Mouse (Mus musculus): Measurements from ENCODE around the gene Gm11627. TPM values are rescaled to one million over a fixed set of nuclear protein-coding genes. Genes with fewer than 3 reads are reported as not detected.
A peak's percentile ranks its signal among the peaks of the same experiment; 100 is the strongest.
"Not testable (repeated sequence)": the region's sequence is repeated elsewhere in the genome, so short reads cannot be mapped to it uniquely, and the experiment has no call there.

The Gm11627 gene
- polyA plus RNA-seq, 1 experiment from 2014 or later = 18.9 TPM

DNA sequence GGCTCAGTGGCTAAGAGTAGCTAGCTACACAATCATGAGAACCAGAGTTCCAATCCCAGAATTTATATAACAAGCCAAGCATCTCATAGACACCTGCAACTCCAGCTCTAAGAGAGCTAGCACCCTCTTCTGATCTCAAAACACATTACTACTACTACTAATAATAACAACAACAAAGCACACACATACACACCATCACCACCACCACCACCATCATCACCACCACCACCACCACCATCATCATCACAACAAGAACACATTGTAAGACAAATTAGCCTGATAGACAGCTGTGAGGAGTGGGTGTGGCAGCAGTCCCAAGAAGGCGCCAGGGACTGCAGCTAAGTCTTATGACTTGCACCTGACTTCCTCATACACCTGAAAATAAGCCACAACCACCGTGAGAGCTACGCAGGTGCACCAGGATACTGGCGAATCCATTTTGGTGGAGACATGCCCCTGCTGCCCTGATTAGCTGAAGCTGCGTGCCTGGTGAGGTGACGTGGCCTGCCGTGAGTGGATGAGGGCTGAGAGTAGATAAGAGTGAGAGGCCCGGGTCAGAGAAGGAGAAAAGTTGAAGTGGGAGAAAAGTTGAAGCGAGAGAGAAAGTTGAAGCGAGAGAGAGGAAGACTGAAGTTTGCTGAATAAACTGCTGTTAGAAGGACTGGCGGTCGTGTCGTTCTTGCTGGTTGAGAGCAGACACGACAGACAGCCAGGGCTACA lies 14.1 kb downstream of the Gm11627 start:
- H3K36me3 ChIP-seq (ENCODE audit: control insufficient read depth, insufficient read depth, low read length); ATAC-seq (ENCODE audit: insufficient number of reproducible peaks, insufficient read depth, low FRiP score, low read depth); H3K27ac ChIP-seq (ENCODE audit: low read length); H3K9me3 ChIP-seq (ENCODE audit: control insufficient read depth, low read depth, low read length); H3K9ac ChIP-seq (replicated peaks; ENCODE audit: low read depth, low read length); H3K27me3 ChIP-seq (ENCODE audit: control insufficient read depth, insufficient read depth, low read length); H3K4me3 ChIP-seq (ENCODE audit: low read depth, low read length); H3K4me1 ChIP-seq (ENCODE audit: control insufficient read depth, insufficient read depth, low read length); H3K4me2 ChIP-seq (replicated peaks; ENCODE audit: low read depth, low read length): not testable (repeated sequence)
- WGBS = 74% methylated on average over 14 of the region's 14 CpGs

DNA sequence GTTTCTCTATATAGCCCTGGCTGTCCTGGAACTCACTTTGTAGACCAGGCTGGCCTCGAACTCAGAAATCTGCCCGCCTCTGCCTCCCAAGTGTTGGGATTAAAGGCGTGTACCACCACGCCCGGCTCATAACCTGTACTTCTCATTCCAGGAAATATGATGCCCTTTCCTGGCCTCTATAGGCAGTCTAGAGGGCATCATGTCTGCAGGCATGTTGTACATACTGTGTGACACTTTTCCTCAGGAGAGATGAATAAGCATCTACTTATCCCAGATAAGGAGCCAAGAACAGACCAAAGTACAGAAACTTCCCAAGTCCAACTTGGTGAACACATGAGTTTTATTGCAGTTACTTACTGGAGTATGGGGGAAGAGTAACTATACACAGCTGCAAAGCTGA lies 20.6 kb downstream of the Gm11627 start:
- no peaks in the 10 kb centered on the region for H3K27me3 ChIP-seq (ENCODE audit: control insufficient read depth, insufficient read depth, low read length)
- H3K4me1 ChIP-seq (ENCODE audit: control insufficient read depth, insufficient read depth, low read length) = peaks cover 11% of the 10 kb centered on the region
- no peak overlapping the region for H3K4me2 ChIP-seq (replicated peaks; ENCODE audit: low read depth, low read length)
- H3K9ac ChIP-seq (replicated peaks; ENCODE audit: low read depth, low read length) = no peak overlapping the region
- no peaks in the 10 kb centered on the region for H3K9me3 ChIP-seq (ENCODE audit: control insufficient read depth, low read depth, low read length)
- no peak overlapping the region for H3K27ac ChIP-seq (ENCODE audit: low read length)
- 83% methylated on average over 4 of the region's 5 CpGs for WGBS
- no peak overlapping the region for H3K4me3 ChIP-seq (ENCODE audit: low read depth, low read length)
- no peak for ATAC-seq (ENCODE audit: insufficient number of reproducible peaks, insufficient read depth, low FRiP score, low read depth)
- no peaks in the 10 kb centered on the region for H3K36me3 ChIP-seq (ENCODE audit: control insufficient read depth, insufficient read depth, low read length)

DNA sequence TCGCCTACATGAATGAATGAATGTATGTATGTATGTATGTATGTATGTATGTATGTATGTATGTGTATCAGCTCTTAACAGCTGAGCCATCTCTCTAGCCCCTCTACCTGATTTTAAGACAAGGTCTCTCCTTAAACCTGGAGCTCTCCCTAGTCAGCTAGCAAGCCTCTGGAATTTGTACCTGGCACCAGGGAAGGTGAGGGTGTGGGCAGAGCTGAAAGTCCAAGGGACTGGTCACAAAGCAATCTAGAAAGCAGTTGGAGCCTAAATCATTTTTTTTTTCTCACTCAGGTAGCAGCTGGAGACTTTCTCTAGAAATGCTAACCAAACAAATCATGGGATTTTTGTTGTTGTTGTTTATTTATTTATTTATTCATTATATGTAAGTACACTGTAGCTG lies 21.9 kb downstream of the Gm11627 start:
- 72% methylated on average over 1 of the region's 1 CpGs for WGBS
- ATAC-seq (ENCODE audit: insufficient number of reproducible peaks, insufficient read depth, low FRiP score, low read depth) = no peak
- H3K4me3 ChIP-seq (ENCODE audit: low read depth, low read length) = no peak overlapping the region
- H3K27me3 ChIP-seq (ENCODE audit: control insufficient read depth, insufficient read depth, low read length) = no peaks in the 10 kb centered on the region
- no peak overlapping the region for H3K27ac ChIP-seq (ENCODE audit: low read length)
- no peaks in the 10 kb centered on the region for H3K9me3 ChIP-seq (ENCODE audit: control insufficient read depth, low read depth, low read length)
- H3K36me3 ChIP-seq (ENCODE audit: control insufficient read depth, insufficient read depth, low read length) = no peaks in the 10 kb centered on the region
- peaks cover 13% of the 10 kb centered on the region for H3K4me1 ChIP-seq (ENCODE audit: control insufficient read depth, insufficient read depth, low read length)
- H3K9ac ChIP-seq (replicated peaks; ENCODE audit: low read depth, low read length) = no peak overlapping the region
- H3K4me2 ChIP-seq (replicated peaks; ENCODE audit: low read depth, low read length) = no peak overlapping the region

DNA sequence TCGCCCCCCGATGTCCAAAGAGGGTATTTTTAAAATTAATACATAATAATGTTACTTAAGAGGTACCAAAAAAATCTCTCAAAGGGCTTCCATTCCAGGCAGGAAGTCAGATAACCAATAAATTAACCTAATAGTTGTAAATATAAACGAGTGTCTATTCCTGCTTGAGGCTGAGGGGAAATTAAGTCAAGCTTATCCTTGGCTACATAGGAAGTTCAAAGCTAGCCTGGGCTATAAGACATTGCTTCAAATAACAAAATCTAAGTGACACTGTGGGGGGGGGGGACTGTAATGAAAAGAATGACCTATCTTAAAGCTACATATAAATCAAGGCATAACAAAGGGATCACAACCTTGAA lies 22.6 kb downstream of the Gm11627 start:
- H3K27ac ChIP-seq (ENCODE audit: low read length) = no peak overlapping the region
- H3K9ac ChIP-seq (replicated peaks; ENCODE audit: low read depth, low read length) = no peak overlapping the region
- H3K9me3 ChIP-seq (ENCODE audit: control insufficient read depth, low read depth, low read length) = no peaks in the 10 kb centered on the region
- no peak for ATAC-seq (ENCODE audit: insufficient number of reproducible peaks, insufficient read depth, low FRiP score, low read depth)
- no peaks in the 10 kb centered on the region for H3K27me3 ChIP-seq (ENCODE audit: control insufficient read depth, insufficient read depth, low read length)
- no peaks in the 10 kb centered on the region for H3K36me3 ChIP-seq (ENCODE audit: control insufficient read depth, insufficient read depth, low read length)
- 13% methylated on average over 3 of the region's 3 CpGs for WGBS
- H3K4me3 ChIP-seq (ENCODE audit: low read depth, low read length) = peak overlapping the region; percentile 100
- peak overlapping the region; percentile 43 for H3K4me2 ChIP-seq (replicated peaks; ENCODE audit: low read depth, low read length)
- H3K4me1 ChIP-seq (ENCODE audit: control insufficient read depth, insufficient read depth, low read length) = peaks cover 13% of the 10 kb centered on the region

DNA sequence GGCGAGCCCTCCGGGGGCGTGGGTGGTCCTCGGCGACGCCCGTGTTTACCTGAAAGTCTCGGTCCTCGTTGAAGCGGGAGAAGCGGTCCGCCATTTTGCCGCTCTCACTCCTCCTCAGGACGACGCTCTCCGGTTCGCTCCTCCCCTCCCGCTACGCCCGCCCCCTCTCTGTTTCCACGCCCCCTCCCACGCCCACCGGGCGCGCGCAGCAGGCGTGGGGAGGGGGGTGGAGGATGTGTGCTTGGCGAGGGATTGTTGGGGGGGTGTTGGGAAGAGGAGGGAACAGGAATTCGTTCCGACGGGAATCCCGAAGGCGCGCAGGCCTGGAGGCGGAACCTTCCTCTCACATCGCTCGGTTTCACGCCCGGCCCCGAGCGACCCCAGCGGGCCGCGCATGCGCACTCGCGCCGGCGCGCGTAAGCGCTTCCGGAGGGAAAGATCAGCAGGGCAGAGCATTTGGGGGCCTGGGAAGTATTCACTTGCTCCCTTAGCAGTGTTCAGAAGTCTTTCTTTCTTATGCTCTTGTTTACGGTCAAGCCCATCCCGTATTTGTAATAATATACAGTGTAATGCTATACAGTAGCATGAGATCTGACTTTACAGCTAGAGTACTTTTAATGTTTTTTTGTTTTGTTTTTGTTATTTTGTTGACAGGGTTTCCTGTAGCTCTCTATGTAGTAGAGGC lies 23.1 kb downstream of the Gm11627 start, which contains the start of gene Gpatch8:
Gene Gpatch8, minus strand, starts transcription at position 362 of the 685 bp plus-strand sequence.
- 0% methylated on average over 44 of the region's 55 CpGs for WGBS
- peak; percentile 99 for ATAC-seq (ENCODE audit: insufficient number of reproducible peaks, insufficient read depth, low FRiP score, low read depth)

DNA sequence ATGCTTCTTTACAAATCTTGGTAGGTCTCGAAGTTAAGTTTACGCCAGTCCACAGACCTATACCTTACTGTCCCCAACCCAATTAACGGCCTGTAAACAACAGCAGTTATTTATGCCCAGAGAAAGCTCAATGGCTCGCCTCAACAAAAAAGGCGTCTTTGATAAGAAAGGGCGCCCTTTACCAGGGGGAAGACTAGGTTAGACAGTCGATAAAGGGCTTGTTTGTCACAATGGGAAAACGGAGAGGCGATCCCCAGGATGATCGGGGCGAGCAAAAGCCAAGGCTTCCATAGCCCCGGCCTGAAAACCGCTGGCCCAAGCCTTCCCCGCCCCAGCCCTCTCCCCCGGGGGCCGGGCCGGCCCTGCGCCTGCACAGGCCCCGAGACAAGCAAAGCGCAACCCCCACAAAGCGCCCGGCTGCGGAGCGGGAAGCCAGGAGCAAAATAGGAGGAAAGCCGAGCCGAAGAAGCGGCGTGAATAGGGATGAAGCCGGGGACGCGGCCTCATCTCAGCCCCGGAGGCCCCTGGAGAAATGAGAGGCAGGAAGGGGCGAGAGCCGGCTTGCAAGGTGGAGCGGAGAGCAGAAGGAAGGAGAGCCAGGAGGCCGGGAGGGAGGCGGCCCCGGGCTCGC lies 23.7 kb downstream of the Gm11627 start:
- Histone ChIP-seq H3K4me1 (ENCODE audit: control insufficient read depth, insufficient read depth, low read length) (peaks cover 13% of the 10 kb centered on the region), H3K4me2 (replicated peaks; ENCODE audit: low read depth, low read length) (peak overlapping the region; percentile 54), H3K4me3 (ENCODE audit: low read depth, low read length) (peak overlapping the region; percentile 100), H3K27me3 (ENCODE audit: control insufficient read depth, insufficient read depth, low read length) (no peaks in the 10 kb centered on the region), H3K36me3 (ENCODE audit: control insufficient read depth, insufficient read depth, low read length) (no peaks in the 10 kb centered on the region), H3K9me3 (ENCODE audit: control insufficient read depth, low read depth, low read length) (no peaks in the 10 kb centered on the region), H3K27ac (ENCODE audit: low read length) (peak overlapping the region; percentile 94), H3K9ac (replicated peaks; ENCODE audit: low read depth, low read length) (peak overlapping the region; percentile 98)
- WGBS = under 1% methylated on average over 38 of the region's 39 CpGs
- peak; percentile 40; the same call in 1 of the 2 replicates for ATAC-seq (ENCODE audit: insufficient number of reproducible peaks, insufficient read depth, low FRiP score, low read depth)

More for the DNA sequence above, 23.1 kb downstream of the Gm11627 start, which contains the start of gene Gpatch8:
- peak within 1 kb of the TSS; percentile 100 for H3K4me3 ChIP-seq (ENCODE audit: low read depth, low read length)
- no peaks in the 10 kb centered on the region for H3K36me3 ChIP-seq (ENCODE audit: control insufficient read depth, insufficient read depth, low read length)
- peak within 1 kb of the TSS; percentile 54 for H3K4me2 ChIP-seq (replicated peaks; ENCODE audit: low read depth, low read length)
- no peaks in the 10 kb centered on the region for H3K27me3 ChIP-seq (ENCODE audit: control insufficient read depth, insufficient read depth, low read length)
- H3K9ac ChIP-seq (replicated peaks; ENCODE audit: low read depth, low read length) = peak within 1 kb of the TSS; percentile 98
- peak within 1 kb of the TSS; percentile 94 for H3K27ac ChIP-seq (ENCODE audit: low read length)
- H3K4me1 ChIP-seq (ENCODE audit: control insufficient read depth, insufficient read depth, low read length) = peaks cover 13% of the 10 kb centered on the region
- H3K9me3 ChIP-seq (ENCODE audit: control insufficient read depth, low read depth, low read length) = no peaks in the 10 kb centered on the region

DNA sequence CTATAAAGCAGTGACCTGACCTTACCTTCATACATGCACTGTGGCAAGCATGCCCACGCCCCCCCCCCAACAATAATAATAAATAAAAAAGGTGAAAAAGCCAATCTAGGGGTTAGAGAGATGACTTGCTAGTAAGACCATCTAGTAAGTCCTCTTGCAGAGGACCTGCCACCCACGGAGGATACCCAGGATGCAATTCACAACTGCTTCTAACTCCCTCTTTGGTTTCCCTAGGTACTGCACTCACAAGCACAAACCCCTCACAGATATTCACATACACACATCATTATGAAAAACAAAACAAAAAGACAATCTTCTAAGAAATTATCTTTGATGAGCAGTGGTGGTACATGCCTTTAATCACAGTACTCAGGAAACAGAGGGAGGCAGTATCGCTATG lies 27.2 kb downstream of the Gm11627 start:
- H3K4me2 ChIP-seq (replicated peaks; ENCODE audit: low read depth, low read length) = no peak overlapping the region
- no peak overlapping the region for H3K9ac ChIP-seq (replicated peaks; ENCODE audit: low read depth, low read length)
- H3K4me1 ChIP-seq (ENCODE audit: control insufficient read depth, insufficient read depth, low read length) = peaks cover 13% of the 10 kb centered on the region
- no peak for ATAC-seq (ENCODE audit: insufficient number of reproducible peaks, insufficient read depth, low FRiP score, low read depth)
- H3K4me3 ChIP-seq (ENCODE audit: low read depth, low read length) = no peak overlapping the region
- WGBS = 86% methylated on average over 3 of the region's 3 CpGs
- no peaks in the 10 kb centered on the region for H3K36me3 ChIP-seq (ENCODE audit: control insufficient read depth, insufficient read depth, low read length)
- H3K27me3 ChIP-seq (ENCODE audit: control insufficient read depth, insufficient read depth, low read length) = no peaks in the 10 kb centered on the region
- no peak overlapping the region for H3K27ac ChIP-seq (ENCODE audit: low read length)
- no peaks in the 10 kb centered on the region for H3K9me3 ChIP-seq (ENCODE audit: control insufficient read depth, low read depth, low read length)

DNA sequence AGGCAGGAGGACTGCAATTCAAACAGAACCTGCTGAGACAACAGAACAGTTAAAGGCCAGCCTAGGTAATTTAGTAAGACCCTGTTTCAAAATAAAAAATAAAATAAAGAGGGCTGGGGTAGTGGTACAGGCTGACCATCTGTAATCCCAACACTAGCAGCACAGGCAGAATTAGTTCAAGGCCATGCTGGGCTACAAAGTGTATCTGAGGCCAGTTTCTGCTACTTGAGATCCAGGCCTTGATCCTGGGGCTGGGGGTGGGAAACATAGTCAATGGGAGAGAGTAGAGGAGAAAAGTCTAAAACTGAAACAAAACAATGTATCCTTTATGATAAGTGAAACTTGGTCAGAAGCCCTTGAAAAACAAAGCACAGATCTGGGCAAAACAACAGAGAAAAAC lies 28.1 kb downstream of the Gm11627 start:
- Histone ChIP-seq H3K27me3 (ENCODE audit: control insufficient read depth, insufficient read depth, low read length) (no peaks in the 10 kb centered on the region), H3K4me1 (ENCODE audit: control insufficient read depth, insufficient read depth, low read length) (peaks cover 13% of the 10 kb centered on the region), H3K36me3 (ENCODE audit: control insufficient read depth, insufficient read depth, low read length) (no peaks in the 10 kb centered on the region), H3K9me3 (ENCODE audit: control insufficient read depth, low read depth, low read length) (no peaks in the 10 kb centered on the region), H3K4me3 (ENCODE audit: low read depth, low read length) (no peak overlapping the region), H3K4me2 (replicated peaks; ENCODE audit: low read depth, low read length) (no peak overlapping the region), H3K27ac (ENCODE audit: low read length) (no peak overlapping the region), H3K9ac (replicated peaks; ENCODE audit: low read depth, low read length) (no peak overlapping the region)
- no peak for ATAC-seq (ENCODE audit: insufficient number of reproducible peaks, insufficient read depth, low FRiP score, low read depth)

Data from stomach, embryonic 14.5 days (tissue).